Mouse (Mus musculus): ENCODE measurements around the gene Rpain.

Rpain gene

DNA sequence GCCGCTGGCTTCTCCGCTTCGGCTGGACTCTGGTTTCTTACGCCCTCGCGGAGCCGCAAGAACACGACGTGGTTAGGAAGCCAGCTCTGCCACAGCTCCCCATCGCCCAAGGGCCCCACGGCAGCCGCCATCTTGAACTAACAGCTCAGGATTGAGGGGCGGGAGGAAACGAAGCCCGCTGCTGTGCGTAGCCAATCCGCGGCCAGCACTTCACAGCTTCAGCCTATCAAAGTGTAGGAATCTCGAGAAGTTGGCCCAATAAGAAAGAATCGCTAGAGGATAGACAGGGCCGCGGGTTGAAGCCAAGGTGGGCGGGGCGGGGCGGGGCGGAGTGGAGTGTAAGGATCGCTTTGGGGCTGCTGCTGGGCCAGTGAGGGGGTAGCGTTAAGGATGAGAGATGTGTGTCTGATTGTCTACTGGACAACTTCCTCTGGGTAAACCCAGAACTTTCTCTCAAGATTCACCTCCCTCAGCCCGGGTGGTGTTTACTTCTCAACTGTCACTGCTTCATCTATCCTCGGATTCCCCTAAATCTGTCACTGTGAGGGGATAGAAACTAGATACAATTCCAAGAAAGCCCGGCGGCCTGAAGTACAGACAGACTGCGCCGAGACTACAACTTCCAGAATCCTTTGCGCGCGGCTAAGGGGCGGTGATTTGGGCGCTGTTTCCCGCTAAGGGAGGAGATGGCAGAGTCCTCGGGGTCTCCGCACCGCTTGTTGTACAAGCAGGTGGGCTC is at the start of gene Rpain, which contains the start of gene Nup88:
TSS of gene Rpain (plus strand) at position 393 of the 739 bp plus-strand sequence.
TSS of gene Nup88 (minus strand) at position 153 of the 739 bp plus-strand sequence.
- DNase-seq, result peak; percentile 88 to 89

DNA sequence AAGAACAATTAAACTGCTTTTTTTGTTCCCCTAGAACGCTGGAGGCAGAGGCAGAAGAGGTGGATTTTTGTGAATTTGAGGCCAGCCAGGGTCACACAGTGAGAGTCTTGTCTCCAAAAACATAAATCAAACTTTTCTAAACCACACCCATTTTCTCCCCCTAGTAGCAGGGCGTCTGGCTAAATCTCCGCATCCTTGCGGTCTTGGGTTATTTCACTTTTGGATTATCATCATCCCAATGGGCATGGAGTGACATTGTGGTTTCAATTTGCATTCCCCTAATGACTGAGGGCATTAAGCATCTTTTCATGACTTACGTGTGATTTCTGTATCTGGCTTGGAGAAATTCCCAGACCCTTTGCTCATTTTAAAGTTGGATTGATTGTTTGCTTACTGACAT is 38.6 kb upstream of the Rpain start:
- no peak for DNase-seq

DNA sequence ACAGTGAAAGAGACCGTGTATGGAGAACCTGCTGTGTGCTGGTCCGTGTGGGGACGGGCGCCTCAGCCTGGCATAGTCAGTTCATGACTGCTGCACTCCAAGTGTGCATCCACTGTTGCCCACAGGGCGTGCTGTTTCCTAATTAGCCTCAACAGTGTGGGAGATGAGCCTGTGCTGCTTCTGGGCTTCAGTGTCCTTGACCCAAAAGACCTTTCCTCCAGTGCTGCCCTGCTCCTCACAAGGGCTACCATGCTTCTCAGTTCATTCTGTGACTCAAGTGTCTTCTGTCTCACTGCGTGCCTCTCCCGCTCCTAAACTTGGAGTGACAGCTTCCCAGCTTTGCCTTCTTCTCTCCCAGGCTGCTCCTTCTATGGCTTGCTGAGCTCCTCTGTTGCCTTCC is 34.7 kb upstream of the Rpain start:
- DNase-seq, result no peak

DNA sequence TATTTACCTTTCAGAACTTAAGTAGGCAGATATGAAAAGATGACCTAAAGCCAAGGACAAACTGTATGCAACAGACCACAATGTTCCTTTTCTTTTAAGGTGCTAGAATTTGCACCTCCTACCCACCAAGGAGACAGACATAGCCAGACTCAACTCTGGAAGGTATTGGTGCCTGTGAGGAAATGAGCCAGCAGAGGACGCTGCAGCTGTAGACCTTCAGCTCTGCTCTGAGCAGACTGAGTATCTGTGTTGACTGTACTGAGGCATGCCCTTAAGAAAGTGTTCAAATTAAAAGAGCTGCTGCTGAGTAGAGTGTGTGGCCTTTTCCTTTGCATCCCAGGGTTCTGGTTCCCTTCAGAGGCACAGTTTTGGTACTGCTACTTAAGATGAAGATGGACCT is 27.4 kb upstream of the Rpain start:
- no peak for DNase-seq

DNA sequence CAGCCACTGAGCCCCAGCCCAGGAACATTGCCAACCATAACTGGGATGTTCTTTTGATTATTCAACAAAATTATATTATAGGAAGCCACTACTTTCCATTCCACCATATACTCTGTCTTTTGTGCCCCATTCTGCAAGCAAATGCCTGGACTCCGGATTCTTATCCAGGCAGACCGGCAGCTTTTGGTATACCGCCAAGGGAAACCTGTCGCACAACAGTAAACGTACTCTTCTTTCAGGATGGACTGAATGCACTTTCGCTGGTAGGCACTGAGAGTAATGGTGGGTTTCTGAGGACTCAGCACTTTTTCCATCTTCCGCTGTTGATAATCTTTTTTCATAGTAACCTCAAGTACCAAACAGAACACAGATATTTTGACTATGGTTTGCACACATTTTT is 26.4 kb upstream of the Rpain start:
- DNase-seq, result no peak

DNA sequence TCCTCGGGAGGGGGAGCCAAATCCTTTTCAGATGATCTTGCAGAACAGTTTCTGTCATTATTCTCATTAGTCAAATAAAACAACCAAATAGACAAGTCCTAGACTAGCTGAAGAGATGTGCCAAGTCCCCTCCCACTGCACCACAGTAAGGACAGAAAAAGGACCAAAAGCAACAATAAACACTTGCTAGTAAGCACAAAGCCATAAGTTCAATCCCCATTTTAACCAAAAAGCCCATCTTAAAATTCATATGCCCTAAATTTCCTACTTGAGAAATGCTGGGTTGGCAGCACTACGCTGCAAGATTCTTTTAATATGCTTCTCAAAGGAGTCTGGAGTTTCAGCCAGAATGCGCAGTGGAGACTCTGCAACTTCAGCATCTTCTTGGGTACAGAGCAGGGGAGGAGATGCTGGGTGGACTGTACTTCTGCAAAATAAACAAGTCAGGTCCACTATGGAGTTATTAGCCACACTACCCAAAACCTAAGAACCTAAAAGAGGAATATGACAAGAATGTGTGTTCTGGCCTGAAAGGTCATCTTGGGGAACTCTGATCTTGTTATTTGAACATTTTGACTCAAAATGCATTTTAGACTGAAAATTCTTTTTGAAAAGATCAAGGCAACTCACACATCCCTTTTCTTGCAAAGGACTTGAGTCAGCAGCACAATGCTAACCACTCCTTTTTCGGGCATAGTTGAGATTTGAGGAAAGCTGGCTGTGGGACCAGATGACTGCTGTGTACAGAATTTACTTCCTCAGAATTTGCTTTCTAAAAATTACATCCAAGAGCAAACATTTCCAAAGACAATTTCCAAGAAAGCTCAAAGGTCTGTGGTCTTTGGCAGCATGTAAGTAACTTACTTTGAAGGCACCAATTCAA is 24.8 kb upstream of the Rpain start:
- DNase-seq, result no peak

DNA sequence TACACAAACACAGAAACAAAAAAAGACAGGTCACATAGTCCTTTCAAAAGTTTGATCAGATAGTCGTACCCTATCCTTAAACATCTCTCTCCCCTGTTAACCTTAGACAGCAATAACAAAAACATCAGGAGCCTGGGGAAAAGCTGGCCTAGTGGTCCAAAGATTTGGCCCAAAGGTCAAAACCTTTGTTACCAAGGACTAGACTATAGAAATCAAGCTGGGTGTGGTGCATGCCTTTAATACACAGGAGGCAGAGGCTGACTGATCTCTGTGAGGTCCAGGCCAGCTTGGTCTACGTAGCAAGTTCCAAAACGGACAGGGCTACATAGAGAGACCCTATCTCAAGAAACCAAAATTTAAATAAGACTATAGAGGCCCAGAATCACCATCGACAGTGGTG is 15.3 kb upstream of the Rpain start:
- DNase-seq, result no peak

DNA sequence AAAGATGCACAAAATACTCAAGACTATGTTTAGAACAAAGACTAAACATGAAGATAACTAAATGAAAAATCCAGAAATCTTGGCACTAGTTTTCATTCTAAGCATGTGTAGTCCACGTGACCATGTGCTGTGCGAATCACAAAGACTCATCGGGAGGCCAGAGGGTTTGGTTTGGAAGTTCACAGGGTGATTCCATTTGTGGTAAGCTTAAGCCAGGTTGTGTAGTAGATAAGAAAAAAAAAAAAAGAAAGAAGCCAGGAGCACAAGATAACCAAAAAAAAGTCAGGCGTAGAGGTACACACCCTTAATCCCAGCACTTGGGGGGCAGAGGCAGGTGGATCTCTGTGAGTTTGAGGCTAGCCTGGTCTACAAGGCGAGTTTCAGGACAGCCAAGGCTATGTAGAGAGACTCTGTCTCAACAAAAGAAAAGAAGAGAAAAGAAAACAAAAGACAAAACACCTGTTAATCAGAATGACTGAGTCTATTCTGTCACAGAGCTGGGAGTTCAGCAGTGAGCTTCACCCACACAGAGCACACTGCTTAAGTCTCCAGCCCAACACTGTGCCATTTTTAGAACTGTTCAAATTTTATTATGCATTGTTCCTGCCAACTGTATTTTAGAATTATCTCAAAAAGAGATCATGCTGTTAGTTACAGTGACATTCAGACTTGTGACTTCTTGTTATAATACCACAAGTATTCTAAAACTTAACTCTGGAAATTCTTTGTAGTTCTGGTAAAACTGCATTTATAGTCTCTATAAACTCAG is 9.0 kb upstream of the Rpain start:
- no peak for DNase-seq

DNA sequence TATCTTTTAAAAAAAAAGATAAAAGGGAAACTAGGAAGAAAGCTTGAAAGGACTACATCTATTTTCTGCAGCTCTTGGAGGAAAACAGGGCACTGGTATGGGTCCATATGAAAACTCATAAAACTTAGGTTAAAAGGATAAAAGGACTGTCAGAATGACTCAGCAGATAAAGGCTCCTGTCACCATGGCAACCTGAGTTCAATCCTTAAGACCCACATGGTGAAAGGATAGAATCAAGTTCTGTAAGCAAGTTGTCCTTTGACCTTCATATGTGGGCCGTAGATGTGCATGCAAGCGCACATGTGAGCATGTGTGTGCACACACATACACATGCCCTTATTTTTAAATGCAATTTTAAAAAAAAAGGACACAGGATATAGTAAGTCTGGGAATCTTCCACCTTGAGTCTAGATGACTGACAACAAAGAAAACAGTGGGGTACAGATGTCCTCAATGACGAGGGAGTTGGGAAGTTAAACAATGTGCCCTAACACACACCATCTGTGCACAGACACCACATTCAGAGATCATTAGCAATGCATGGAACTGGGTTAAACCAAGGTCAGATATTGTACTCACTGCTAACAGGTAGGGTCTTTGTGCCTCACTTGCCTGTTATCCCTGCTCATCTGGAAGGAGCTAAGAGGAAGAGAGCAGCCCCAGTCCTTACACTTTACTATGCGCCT is 5.6 kb upstream of the Rpain start:
- DNase-seq, result no peak

DNA sequence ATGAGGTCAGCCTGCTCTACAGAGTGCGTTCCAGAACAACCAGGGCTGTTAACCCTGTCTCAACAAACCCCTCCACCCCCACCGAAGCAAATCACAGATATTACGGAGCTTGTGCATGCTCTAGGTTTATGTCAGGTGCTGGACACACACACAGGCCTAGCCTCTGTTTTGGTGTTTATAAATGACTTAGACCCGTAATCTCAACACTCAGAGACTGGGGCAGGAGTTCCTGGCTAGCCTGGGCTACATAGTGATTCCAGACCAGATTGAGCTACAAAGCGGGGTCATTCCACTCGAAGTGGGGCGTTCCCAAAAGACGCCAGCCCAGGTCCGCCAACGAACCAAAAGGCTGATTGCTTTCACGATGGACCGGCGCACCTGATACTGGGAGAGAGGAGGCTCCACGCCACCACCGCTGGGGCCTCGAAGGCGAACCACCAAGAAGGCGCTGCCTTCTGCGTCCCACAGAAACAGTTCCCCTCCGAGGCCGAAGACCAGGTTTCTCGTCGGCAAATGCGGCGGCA is 680 bp upstream of the Rpain start:
- DNase-seq, result no peak

DNA sequence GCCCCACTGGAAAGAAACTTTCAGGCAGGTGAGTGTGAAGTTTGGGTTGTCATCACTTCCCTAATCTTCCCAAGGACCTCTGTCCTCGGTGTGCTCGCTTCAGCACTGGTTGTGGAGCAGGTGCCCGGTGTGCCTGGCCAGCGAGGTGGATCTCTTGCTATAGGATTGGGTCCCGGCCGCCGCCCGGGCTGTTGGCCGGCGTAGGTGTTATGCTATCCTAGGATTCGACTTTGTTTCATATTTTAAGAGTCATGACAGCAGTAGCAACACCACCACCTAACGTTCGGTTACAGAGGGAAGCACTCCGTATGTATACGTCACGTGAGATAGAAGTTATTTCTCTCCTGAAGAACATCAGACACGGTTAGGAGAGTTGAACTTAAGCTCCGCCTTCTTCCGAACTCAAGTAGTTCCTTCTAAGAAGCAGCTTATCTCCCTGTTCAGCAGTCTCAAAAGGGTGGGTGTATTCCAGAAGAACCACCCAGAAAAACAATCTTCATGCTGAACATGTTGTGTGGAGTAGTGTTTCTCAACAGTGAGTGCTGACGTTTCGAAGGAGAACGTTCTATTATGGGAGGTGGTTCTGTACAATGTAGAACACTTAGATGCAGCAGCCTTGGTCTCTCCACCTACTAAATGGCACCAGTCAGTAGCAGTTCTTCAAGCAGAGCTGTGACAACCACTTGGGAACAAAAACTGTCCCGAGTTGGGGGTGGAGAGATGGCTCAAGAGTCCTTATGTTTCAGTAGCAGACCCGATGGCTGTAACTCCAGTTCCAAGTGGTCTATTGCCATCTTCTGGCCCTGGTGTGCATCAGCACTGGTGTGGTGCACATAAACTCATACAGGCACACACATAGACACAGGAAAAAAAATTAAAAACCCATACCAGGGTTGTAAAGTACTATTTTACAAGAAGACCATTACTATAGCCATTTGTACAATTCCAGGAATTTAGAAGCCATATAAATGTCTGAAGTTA is 837 bp downstream of the Rpain start:
- peak; percentile 21 to 37 for DNase-seq

DNA sequence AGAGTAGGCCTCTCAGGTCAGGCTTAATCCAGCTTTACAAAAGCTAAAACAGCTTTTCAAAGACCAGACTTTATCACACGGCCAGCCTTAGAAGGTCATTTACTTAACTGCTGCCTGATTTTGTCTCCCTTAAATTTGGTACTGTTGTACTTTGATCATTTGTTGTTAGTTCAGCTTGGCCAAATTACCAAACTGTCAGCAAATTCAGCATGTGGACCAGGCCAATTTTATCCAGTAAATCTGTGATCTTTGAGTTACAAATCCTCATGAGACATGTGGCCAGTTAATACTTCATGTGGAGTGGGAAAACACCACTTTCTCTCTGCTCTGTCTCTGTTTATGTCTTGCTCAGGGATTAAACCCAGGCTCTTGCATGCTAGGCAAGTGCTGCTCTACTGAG is 2.6 kb downstream of the Rpain start:
- DNase-seq, result no peak

DNA sequence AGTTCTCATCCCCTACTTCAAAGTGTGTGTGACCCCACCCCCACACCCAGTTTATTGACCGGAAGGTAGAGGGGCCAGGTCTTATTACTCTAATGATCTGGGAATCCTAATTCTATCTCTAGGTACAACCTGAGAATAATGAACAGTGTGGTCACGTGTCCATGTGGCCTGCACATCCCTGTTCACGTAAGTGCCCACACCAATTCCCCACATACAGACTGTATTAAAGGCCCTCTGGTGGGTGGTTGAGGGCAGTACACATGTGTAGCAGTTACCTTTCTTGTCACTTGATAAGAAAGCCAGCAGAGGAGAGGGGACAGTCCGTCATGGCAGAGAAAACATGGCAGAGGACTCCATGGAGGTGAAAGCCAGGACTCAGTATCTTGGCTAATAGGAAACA is 3.9 kb downstream of the Rpain start:
- peak; percentile 20 to 39 for DNase-seq

DNA sequence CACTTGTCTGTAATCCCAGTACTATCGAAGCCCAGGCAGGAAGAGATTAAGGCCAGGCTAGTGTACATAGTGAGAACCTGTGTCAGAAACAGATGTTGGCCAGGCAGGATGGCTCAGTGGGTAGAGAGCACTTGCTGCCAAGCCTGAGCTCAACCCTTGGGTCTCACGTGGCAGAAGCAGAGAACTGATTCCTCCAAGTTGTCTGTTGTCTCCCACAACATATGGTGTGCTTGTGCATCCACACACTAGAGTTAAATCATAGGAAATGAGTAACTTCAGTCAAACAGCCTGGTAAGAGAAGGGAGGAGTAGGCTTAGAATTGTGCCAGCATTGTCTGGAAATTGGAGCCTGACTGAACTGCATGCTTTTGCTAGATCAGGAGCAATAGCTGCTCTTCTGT is 5.2 kb downstream of the Rpain start:
- DNase-seq, result no peak

DNA sequence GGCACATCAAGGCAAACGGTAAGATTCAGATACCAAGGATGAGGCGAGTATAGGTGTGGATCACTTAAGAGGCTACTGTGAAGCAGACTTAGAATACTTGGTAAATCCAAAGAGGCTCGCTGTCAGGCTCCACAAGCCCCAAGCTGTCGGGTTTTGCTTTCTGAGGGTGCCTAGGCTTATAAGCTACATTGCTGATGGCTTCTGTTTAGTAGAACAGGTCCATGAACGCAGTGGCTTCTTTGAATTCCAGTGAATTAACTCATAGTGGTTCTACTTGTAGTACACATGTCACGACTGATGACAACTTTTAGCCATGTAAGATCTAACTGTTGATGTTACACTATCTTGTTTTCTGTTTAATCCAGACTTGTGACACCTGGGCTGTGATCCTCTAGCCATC is 7.3 kb downstream of the Rpain start:
- no peak for DNase-seq

DNA sequence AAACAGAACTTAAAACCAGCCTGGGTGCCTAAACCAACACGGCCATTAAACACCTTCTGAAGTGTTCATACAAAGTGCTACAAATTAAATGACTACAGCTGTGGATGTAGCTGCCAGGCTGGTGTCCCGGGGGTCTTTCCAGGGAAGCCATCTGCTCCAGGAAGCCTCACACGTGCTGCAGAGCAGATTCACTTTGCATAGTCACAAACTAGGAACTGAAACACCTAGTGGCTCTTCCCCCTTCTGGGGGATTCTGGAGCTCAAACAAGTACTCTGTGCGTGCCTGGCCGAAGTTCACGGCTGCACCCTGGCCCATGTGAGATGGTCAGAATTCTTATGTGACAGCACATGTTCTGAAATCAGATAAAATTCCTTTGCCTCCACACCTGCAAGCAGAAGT is 10.2 kb downstream of the Rpain start:
- DNase-seq, result no peak

DNA sequence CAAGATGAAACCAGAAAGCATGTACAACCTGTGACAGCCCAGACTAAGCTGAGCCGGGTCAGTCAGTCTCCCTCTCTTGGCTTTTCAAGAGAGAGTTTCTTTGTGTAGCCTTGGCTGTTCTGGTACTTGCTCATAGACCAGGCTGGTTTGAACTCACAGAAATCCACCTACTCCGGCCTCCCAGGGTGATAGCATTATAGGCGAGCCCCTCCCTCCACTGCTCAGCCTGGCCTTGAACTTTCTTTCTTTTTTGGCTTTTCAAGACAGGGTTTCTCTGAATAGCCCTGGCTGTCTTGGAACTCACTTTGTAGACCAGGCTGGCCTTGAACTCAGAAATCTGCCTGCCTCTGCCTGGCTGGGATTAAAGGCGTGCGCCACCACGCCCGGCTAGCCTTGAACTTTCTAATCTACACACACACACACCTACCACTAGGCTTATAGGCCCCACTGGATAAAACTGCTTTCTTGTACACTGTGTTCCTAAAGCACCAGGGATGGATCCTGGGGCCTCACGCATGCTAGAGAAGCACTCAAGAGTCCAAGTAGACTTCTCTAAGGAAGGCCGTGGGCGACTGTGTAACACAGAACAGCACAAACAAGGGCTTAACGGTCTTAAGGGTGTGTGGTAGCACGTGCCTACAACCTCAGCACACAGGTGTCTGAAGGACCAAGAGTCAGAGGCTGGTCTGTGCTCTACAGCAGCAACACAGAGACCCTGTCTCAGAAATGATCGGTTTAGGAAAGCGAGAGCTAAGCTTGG is 10.9 kb downstream of the Rpain start:
- no peak for DNase-seq

DNA sequence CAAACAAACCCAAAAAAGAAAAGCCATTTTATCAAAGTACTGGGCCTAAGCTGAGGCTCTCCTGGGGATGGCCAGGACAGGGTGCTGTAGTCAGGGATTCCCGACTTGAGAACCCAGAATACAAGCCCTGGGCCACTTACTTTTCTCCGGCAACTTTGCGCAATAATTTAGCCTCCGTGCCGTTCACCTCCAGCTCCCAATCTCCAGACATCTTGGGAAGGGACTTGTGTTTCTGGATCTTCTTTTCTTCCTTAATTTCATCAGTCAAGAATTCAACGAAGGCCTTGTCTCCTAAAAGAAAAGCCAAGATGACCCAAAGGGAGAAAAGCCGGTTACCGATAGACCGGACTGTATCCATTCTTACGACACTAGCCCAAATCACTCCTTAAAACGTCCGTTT is 12.0 kb downstream of the Rpain start:
- DNase-seq, result no peak

DNA sequence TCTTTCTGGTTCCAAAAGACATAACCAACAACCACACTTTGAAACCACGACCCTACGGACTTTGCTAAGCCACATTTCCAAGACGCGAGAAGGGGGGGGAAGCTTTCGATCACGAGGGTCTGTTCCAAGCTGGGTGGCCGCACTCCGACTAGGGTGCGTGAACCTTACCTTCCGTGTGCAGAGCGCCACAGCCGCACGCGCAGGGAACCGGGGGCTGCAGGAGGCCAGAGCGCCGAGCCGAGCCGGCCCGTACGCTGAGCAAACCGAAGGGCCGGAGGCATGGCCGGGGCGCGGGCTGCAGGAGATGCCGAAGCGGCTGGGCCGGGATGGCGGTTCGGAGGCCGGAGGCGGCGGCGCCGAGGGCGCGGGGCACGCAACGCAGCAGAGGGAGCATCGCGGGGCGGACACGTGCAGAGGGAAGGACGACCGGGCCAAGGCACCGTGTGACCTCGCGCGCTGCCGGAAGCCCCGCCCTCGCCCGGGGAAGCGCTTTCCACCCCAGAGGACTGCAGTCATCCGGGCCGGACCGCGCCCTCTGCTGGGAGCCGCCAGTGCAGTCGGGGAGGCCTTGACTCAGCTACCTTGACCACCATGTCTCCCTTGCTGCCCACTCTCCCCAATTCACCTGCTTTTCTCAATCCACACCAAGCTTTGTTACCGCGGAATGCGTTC is 12.7 kb downstream of the Rpain start, which contains the start of gene C1qbp:
TSS of gene C1qbp (minus strand) at position 470 of the 672 bp plus-strand sequence.
- peak; percentile 97 for DNase-seq

DNA sequence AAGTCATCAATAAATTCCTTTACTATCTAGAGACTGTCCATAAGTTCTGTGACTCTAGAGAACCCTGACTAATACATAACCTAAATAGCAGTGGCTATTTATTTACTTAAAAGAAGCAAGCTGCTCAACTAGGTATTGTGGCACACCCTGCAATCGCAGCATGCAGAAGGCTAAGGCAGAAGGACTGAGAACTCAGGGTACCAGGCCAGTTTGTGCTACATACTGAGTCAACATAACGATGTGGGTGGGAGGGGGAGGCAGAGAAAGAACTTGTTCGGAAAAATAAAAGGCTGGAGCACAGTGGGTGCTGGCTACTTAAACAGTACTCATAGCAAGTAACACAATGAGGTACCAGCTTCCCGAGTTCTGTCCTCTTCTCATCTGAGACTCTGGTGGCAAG is 31.2 kb downstream of the Rpain start:
- no peak for DNase-seq

Measured in B cell, adult 2 months (primary cell).